Mouse (Mus musculus): ENCODE results near the gene Zfp819. TPM values are rescaled to one million over a fixed set of nuclear protein-coding genes. Genes with fewer than 3 reads are reported as not detected.

Gene Zfp819
- total RNA-seq, 2 experiments from 2014 or later = 0.27 TPM; not detected in 1

DNA sequence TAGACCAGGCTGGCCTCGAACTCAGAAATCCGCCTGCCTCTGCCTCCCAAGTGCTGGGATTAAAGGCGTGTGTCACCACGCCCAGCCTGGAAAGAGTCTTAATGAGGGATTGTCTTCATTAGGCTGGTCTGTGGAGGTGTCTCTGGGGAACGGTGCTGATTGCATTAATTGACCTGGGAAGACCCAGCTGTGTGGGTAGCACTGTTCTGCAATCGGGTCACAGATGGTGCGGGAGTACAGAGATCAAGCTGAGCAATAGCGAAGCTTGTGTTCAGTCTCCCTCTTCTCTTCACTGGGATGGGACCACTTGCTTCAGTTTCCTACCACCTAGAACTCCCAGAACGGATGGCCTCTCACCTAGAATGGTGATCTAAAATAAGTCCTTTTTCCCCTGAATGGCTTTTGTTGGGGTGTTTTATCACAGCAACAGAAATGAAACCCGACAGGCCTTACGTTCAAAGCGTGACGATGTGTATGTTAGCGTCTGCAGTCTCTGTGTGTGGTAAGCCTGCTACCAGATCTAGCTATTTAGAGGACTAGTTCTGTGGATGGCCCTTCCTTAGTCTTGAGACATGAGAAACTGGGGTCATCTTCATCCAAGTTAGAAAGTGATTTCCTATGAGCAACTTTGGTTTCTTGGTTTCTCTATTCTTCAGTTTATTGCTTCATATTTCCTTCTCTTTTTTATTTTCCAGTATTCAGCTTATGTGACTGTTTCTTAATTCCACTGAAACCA is 7.0 kb downstream of the Zfp819 start:
- DNase-seq (ENCODE audit: low spot score in 2 of 2) = no peak
- Histone ChIP-seq H3K27ac (no peak overlapping the region), H3K4me3 (no peak overlapping the region)
- TF ChIP-seq CTCF (conservative IDR thresholded peaks at IDR 0.05) = no peak

- no peak overlapping the region for H3K27ac ChIP-seq
- DNase-seq (ENCODE audit: low spot score in 2 of 2) = no peak
- no peak for TF ChIP-seq CTCF (conservative IDR thresholded peaks at IDR 0.05)
- no peak overlapping the region for H3K4me3 ChIP-seq
These were observed 16.0 kb downstream of the Zfp819 start for GRCm38 (mm10) chr7:43622927-43623326.

DNA sequence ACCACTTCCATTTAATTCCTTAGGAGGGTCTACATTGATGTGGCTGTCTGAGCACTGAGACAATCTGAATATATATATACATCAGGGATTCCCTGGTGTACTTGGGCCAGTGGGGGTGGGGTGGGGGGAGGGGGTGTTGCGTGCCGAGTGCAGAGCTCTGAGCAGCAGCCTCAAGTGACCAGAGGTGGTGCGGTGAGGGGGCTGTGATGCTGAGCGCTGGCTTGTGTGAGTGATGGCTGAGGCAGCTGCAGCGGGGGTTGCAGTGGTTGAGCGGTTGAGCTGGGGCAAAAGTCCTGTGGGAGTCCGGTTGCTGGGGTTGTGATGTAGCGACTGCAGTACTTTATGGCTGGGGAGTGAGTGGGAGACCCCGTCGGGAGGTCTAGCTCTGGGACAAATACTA is 16.9 kb downstream of the Zfp819 start:
- Histone ChIP-seq H3K4me3 (peak overlapping the region; percentile 7; the same call in 1 of the 2 replicates), H3K27ac (no peak overlapping the region)
- no peak for TF ChIP-seq CTCF (conservative IDR thresholded peaks at IDR 0.05)
- no peak for DNase-seq (ENCODE audit: low spot score in 2 of 2)

DNA sequence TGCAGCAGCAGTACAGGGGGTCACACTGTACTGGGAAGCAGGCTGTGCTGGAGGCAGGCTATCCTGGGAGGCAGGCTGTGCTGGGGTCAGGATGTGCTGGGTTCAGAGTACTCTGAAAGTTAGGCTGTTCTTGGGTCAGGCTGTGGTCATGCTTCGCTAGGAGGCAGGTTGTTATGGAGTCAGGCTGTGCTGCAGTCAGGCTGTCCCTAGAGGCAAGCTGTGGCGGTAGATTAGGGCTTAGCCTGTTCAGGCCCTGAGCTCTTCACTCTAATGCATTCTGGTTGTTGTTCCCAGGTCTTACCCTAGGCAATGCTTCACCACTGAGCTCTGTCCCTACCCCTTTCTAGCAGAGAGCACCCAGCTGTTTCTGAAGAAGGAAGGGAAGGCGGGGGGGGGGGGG is 18.1 kb downstream of the Zfp819 start:
- no peak for DNase-seq (ENCODE audit: low spot score in 2 of 2)
- H3K4me3 ChIP-seq = no peak overlapping the region
- H3K27ac ChIP-seq = no peak overlapping the region
- no peak for TF ChIP-seq CTCF (conservative IDR thresholded peaks at IDR 0.05)

GRCm38 (mm10) chr7:43625794-43626422 is 18.9 kb downstream of the Zfp819 start:
- TF ChIP-seq CTCF (conservative IDR thresholded peaks at IDR 0.05) = no peak
- H3K27ac ChIP-seq = no peak overlapping the region
- DNase-seq (ENCODE audit: low spot score in 2 of 2) = no peak
- H3K4me3 ChIP-seq = no peak overlapping the region

DNA sequence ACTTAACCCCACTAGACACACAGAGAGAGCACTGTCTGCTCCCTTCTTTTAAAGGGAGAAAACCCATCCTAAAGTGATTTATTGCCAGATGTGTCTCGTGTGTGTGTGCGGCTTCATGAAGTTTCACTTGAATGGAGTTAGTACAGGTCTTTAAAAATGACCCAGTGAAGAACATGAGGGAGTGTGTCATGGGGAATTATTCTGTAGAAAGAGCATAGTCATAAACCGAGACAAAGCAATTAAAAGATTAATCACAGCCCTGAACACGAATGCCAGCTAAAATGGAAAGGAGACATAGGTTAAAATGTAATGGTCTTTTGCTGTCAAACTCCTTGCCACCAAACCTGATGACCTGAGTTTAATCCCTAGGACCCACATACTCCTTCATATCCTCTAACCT is 27.0 kb downstream of the Zfp819 start:
- H3K4me3 ChIP-seq = no peak overlapping the region
- DNase-seq (ENCODE audit: low spot score in 2 of 2) = no peak
- TF ChIP-seq CTCF (conservative IDR thresholded peaks at IDR 0.05) = no peak
- no peak overlapping the region for H3K27ac ChIP-seq

DNA sequence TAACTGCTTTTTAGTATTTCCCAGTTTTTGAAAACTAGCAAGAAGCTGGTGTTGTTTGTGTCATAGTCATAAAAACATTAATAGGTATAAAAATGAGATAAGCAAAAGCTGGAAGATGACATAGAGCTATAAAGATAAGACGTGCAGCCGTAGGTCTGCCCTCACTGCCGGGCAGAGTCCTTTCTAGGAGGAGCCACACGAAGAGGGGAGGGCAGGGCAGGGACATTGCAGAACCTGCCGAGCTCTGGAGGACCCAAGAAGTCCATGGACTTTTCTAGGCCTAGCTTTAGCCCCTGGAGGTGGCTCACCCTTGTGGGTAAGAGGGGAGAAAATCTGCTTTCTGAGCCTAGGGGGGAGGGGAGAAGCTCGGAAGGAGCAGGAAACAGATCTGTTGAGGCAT is 27.5 kb downstream of the Zfp819 start, which contains the start of gene Ceacam18:
TSS of gene Ceacam18 (plus strand) at position 208 of the 400 bp plus-strand sequence.
- no peak for TF ChIP-seq CTCF (conservative IDR thresholded peaks at IDR 0.05)
- Histone ChIP-seq H3K27ac (no peak within 1 kb of the TSS), H3K4me3 (no peak within 1 kb of the TSS)
- no peak for DNase-seq (ENCODE audit: low spot score in 2 of 2)

GRCm38 (mm10) chr7:43636194-43636593 is 29.2 kb downstream of the Zfp819 start:
- no peak for TF ChIP-seq CTCF (conservative IDR thresholded peaks at IDR 0.05)
- DNase-seq (ENCODE audit: low spot score in 2 of 2) = no peak
- Histone ChIP-seq H3K4me3 (no peak overlapping the region), H3K27ac (no peak overlapping the region)

DNA sequence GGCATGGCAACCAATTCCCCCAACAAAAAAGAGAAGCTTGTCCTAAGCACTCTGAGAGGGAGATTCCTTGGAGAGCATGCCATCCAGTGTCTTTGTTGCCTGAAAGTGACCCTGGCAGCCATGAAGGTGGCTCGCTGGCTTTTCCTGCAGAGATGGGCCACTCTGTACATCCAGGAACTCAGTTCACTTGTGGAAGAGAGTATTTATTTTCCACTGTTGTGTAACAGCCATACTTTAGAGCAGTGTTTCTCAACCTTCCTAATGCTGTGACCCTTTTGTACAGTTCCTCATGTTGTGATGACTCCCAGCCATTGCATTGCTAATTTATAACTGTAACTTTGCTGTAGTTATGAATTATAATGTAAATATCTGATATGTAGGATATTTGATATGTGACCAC is 30.1 kb downstream of the Zfp819 start:
- no peak for DNase-seq (ENCODE audit: low spot score in 2 of 2)
- Histone ChIP-seq H3K27ac (no peak overlapping the region), H3K4me3 (no peak overlapping the region)
- no peak for TF ChIP-seq CTCF (conservative IDR thresholded peaks at IDR 0.05)

GRCm38 (mm10) chr7:43642587-43642986 is 35.6 kb downstream of the Zfp819 start:
- Histone ChIP-seq H3K27ac (no peak overlapping the region), H3K4me3 (no peak overlapping the region)
- TF ChIP-seq CTCF (conservative IDR thresholded peaks at IDR 0.05) = no peak
- DNase-seq (ENCODE audit: low spot score in 2 of 2) = no peak

GRCm38 (mm10) chr7:43643046-43643652 is 36.2 kb downstream of the Zfp819 start:
- no peak overlapping the region for H3K27ac ChIP-seq
- DNase-seq (ENCODE audit: low spot score in 2 of 2) = no peak
- no peak overlapping the region for H3K4me3 ChIP-seq
- TF ChIP-seq CTCF (conservative IDR thresholded peaks at IDR 0.05) = no peak

DNA sequence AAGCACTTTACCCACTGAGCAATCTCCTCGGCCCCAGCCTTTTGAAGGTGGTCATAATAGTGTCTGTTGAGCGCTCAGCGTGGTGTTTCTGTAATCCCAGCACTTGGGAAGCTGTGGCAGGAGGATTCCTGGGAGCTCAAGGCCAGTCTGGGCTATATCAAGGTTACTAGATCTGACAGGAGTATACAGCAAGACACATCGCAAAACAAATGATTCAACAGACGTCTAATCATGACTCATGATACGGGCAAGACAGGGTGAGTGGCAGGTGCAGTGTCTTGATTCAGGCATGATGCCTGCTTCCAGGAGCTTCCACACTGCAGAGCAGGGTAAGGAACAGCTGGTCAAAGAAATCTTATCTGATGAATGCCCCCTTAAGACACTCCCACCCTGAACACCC is 45.7 kb downstream of the Zfp819 start:
- TF ChIP-seq CTCF (conservative IDR thresholded peaks at IDR 0.05) = no peak
- H3K27ac ChIP-seq = no peak overlapping the region
- DNase-seq (ENCODE audit: low spot score in 2 of 2) = no peak
- H3K4me3 ChIP-seq = no peak overlapping the region

GRCm38 (mm10) chr7:43654519-43654918 is 47.5 kb downstream of the Zfp819 start:
- TF ChIP-seq CTCF (conservative IDR thresholded peaks at IDR 0.05) = no peak
- H3K27ac ChIP-seq = no peak overlapping the region
- H3K4me3 ChIP-seq = no peak overlapping the region
- no peak for DNase-seq (ENCODE audit: low spot score in 2 of 2)

All from layer of hippocampus, adult 2 months (tissue).